In genomic region chr8:71780624-71781023, GRCm38 (mm10) we compare ENCODE assay signal across 7 mouse cellular contexts. TPM values are rescaled to one million over a fixed set of nuclear protein-coding genes. Genes with fewer than 3 reads are reported as not detected.
A peak's percentile ranks its signal among the peaks of the same experiment; 100 is the strongest.
DNase-seq lines count a peak whose midpoint lies in the region; ATAC-seq and TF ChIP-seq lines count a peak whose summit lies in the region.
"Not testable (repeated sequence)": the region's sequence is repeated elsewhere in the genome, so short reads cannot be mapped to it uniquely, and the experiment has no call there.

No protein-coding gene starts in this region.

- WGBS in limb, embryonic 13.5 days = 90% methylated on average over 9 of the region's 10 CpGs
- 81% methylated on average over 8 of the region's 10 CpGs for WGBS in lung, postnatal 0 days
- 91% methylated on average over 10 of the region's 10 CpGs for WGBS in small intestine, adult 2 months
- WGBS in stomach, embryonic 16.5 days = 91% methylated on average over 9 of the region's 10 CpGs

- H3K4me3 ChIP-seq in CH12.LX (replicated peaks in 1 of 3; ENCODE audit: low read depth in 2 of 3, low read length in 2 of 3, poor library complexity in 1 of 3); brown adipose tissue, adult 24 weeks (ENCODE audit: insufficient read depth, low read depth, low read length); limb, embryonic 13.5 days; lung, postnatal 0 days (ENCODE audit: low read depth, low read length); small intestine, adult 2 months (ENCODE audit: low read depth, low read length); stomach, embryonic 16.5 days (replicated peaks; ENCODE audit: low read length): not testable (repeated sequence)

- H3K4me1 ChIP-seq in CH12.LX (ENCODE audit: control insufficient read depth in 1 of 2, insufficient read depth in 2 of 2); brown adipose tissue, adult 24 weeks (ENCODE audit: control insufficient read depth, insufficient read depth, insufficient read length, low read length); limb, embryonic 13.5 days; lung, postnatal 0 days (ENCODE audit: insufficient read depth, low read depth, low read length); small intestine, adult 2 months (ENCODE audit: control insufficient read depth, insufficient read depth, insufficient read length, low read length); stomach, embryonic 16.5 days (ENCODE audit: control insufficient read depth, insufficient read depth, low read length): not testable (repeated sequence)

- in situ Hi-C loops in CH12.LX (cut with MboI; ENCODE audit: low pct_ligation_motif_present, low pct_unique_long_range_greater_than_20kb, low sequenced_read_pairs) = not testable (repeated sequence)

- not testable (repeated sequence) for H3K36me3 ChIP-seq in CH12.LX (replicated peaks in 1 of 2; ENCODE audit: control insufficient read depth in 1 of 2, insufficient read depth in 1 of 2, low read length in 1 of 2); limb, embryonic 13.5 days; lung, postnatal 0 days (ENCODE audit: insufficient read depth, low read length); small intestine, adult 2 months (ENCODE audit: control insufficient read depth, insufficient read depth, low read length); splenic B cell, adult 2 months (ENCODE audit: control insufficient read depth, insufficient read depth, low read length, poor library complexity, severe bottlenecking); stomach, embryonic 16.5 days (ENCODE audit: control insufficient read depth, insufficient read depth, low read length)

- not testable (repeated sequence) for TF ChIP-seq CTCF in CH12.LX (conservative IDR thresholded peaks at IDR 0.05 in 1 of 2, IDR thresholded peaks at IDR 0.05 in 1 of 2; ENCODE audit: low read depth in 2 of 2, low read length in 2 of 2); lung, postnatal 0 days (IDR thresholded peaks at IDR 0.05); small intestine, adult 2 months (IDR thresholded peaks at IDR 0.05; ENCODE audit: extremely low read depth, insufficient read length, insufficient replicate concordance, low read depth, low read length)

- H3K4me2 ChIP-seq in CH12.LX (ENCODE audit: insufficient read depth, low read depth, poor library complexity, severe bottlenecking); limb, embryonic 13.5 days (replicated peaks); lung, postnatal 0 days (replicated peaks; ENCODE audit: low read depth, low read length); stomach, embryonic 16.5 days (ENCODE audit: low read depth, low read length): not testable (repeated sequence)

- not testable (repeated sequence) for TF ChIP-seq RAD21 in CH12.LX (IDR thresholded peaks at IDR 0.05; ENCODE audit: low read depth, low read length)

- H3K27me3 ChIP-seq in CH12.LX (replicated peaks); limb, embryonic 13.5 days; lung, postnatal 0 days (replicated peaks; ENCODE audit: insufficient read depth, low read length); small intestine, adult 2 months (ENCODE audit: control insufficient read depth, insufficient read depth, low read length); splenic B cell, adult 2 months (ENCODE audit: control insufficient read depth, insufficient read depth, low read length, poor library complexity, severe bottlenecking); stomach, embryonic 16.5 days (ENCODE audit: control insufficient read depth, insufficient read depth, low read length): not testable (repeated sequence)

- peak overlapping the region; percentile 84 for H3K27ac ChIP-seq in CH12.LX (ENCODE audit: insufficient read depth, low read depth)
- peak overlapping the region; percentile 33; the same call in 1 of the 2 replicates for H3K27ac ChIP-seq in brown adipose tissue, adult 24 weeks (replicated peaks; ENCODE audit: low read depth, low read length)
- H3K27ac ChIP-seq in limb, embryonic 13.5 days; lung, postnatal 0 days (ENCODE audit: low read length); stomach, embryonic 16.5 days (ENCODE audit: low read length): not testable (repeated sequence)
- H3K27ac ChIP-seq in small intestine, adult 2 months (ENCODE audit: insufficient read depth, low read depth, low read length) = 0 out of 2 replicates have a peak overlapping the region, but pooled peaks have one; percentile 21

- not testable (repeated sequence) for H3K9ac ChIP-seq in CH12.LX (ENCODE audit: insufficient read depth, low read depth); limb, embryonic 13.5 days; lung, postnatal 0 days (replicated peaks; ENCODE audit: low read depth); stomach, embryonic 16.5 days (ENCODE audit: low read length)

- dilution Hi-C loops in CH12.LX (cut with MboI; ENCODE audit: extremely low pct_ligation_motif_present, extremely low pct_unique_long_range_greater_than_20kb, low sequenced_read_pairs) = not testable (repeated sequence)

- H3K9me3 ChIP-seq in CH12.LX (replicated peaks; ENCODE audit: low read length); limb, embryonic 13.5 days; lung, postnatal 0 days (ENCODE audit: low read length); stomach, embryonic 16.5 days (replicated peaks; ENCODE audit: control insufficient read depth, low read length): not testable (repeated sequence)

- not testable (repeated sequence) for H3K79me2 ChIP-seq in CH12.LX (replicated peaks; ENCODE audit: control insufficient read depth, extremely low read depth, insufficient read depth, poor library complexity, severe bottlenecking)

- not testable (repeated sequence) for TF ChIP-seq POLR2A in CH12.LX (IDR thresholded peaks at IDR 0.05; ENCODE audit: low read depth, low read length); small intestine, adult 2 months (IDR thresholded peaks at IDR 0.05; ENCODE audit: low read depth, low read length)

- peak; percentile 12 for DNase-seq in CH12.LX (ENCODE audit: extremely low read depth)
- not testable (repeated sequence) for DNase-seq in lung, postnatal 0 days (ENCODE audit: low spot score)
- DNase-seq in splenic B cell, adult 2 months (ENCODE audit: low read depth, low spot score) = peak; percentile 13

- ATAC-seq in limb, embryonic 13.5 days (ENCODE audit: low FRiP score, low read depth) = peak; percentile 11; the same call in 1 of the 2 replicates
- ATAC-seq in lung, postnatal 0 days = peak; percentile 55
- ATAC-seq in stomach, embryonic 16.5 days (ENCODE audit: insufficient read depth, low FRiP score) = peak; percentile 32; the same call in 1 of the 2 replicates

- TF ChIP-seq EP300 in CH12.LX (IDR thresholded peaks at IDR 0.05; ENCODE audit: low read length); lung, postnatal 0 days (IDR thresholded peaks at IDR 0.05): not testable (repeated sequence)

RNA-seq across cellular contexts. Expression of gene Fcho1, which starts 55.1 kb away (rescaled TPM):
- total RNA-seq in CH12.LX (2012; rRNA removed) = 95.5 and 99.8 TPM in 2 replicates
- 39.3 and 40.2 TPM in 2 replicates for total RNA-seq in CH12.LX (2014; rRNA removed)
- 77.5 and 82.0 TPM in 2 replicates for polyA plus RNA-seq in CH12.LX (2012; ENCODE audit: insufficient read length, low read depth)
- not detected in 2 replicates for polyA plus RNA-seq in brown adipose tissue, adult 24 weeks (2012; ENCODE audit: insufficient read depth, insufficient read length, missing spikeins)
- 4.0 and 4.8 TPM in 2 replicates for polyA plus RNA-seq in limb, embryonic 13.5 days (2015; fragmentation: Nextera tagmentation; extraction: Ambion mirVana)
- 1.4 and 1.8 TPM in 2 replicates for polyA plus RNA-seq in lung, postnatal 0 days (2015; fragmentation: Nextera tagmentation; extraction: Ambion mirVana)
- 11.9 and 20.1 TPM in 2 replicates for polyA plus RNA-seq in small intestine, adult 2 months (2012; rRNA removed)
- 6.1 and 7.0 TPM in 2 replicates for polyA plus RNA-seq in stomach, embryonic 16.5 days (2015; fragmentation: Nextera tagmentation; extraction: Ambion mirVana)
